Mouse (Mus musculus) cerebellum, postnatal 14 days (tissue): ENCODE results near the gene Vmn2r78.
"Not testable (repeated sequence)": the region's sequence is repeated elsewhere in the genome, so short reads cannot be mapped to it uniquely, and the experiment has no call there.

Experiments
- DNase-seq, 2 experiments: peaks; one replicate each; pipeline ENCODE4 v3.0.0; 2021; ENCODE audit warnings: mixed read lengths in 2 of 2

Gene Vmn2r78

DNA sequence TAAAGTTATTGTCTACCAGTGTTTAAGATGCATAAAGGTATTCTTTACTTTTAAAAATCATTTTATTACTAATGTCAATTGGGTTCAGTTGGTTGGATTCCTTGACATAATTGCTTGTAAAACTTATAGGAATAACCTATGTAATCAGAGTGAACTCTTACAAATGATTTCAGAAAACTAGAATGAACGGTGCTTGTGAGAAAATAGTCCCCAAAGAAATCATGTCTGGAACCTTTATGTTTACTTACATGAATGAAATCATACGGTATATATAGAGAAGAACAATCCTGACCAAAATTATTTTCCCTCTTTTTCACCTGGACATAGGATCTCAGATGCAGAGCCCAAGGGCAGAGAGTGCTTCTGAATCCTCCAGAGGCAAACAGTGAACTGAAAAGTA, at the start of gene Vmn2r78:
Gene Vmn2r78, plus strand, starts transcription at position 301 of the 400 bp plus-strand sequence.
- DNase-seq, result not testable (repeated sequence)

DNA sequence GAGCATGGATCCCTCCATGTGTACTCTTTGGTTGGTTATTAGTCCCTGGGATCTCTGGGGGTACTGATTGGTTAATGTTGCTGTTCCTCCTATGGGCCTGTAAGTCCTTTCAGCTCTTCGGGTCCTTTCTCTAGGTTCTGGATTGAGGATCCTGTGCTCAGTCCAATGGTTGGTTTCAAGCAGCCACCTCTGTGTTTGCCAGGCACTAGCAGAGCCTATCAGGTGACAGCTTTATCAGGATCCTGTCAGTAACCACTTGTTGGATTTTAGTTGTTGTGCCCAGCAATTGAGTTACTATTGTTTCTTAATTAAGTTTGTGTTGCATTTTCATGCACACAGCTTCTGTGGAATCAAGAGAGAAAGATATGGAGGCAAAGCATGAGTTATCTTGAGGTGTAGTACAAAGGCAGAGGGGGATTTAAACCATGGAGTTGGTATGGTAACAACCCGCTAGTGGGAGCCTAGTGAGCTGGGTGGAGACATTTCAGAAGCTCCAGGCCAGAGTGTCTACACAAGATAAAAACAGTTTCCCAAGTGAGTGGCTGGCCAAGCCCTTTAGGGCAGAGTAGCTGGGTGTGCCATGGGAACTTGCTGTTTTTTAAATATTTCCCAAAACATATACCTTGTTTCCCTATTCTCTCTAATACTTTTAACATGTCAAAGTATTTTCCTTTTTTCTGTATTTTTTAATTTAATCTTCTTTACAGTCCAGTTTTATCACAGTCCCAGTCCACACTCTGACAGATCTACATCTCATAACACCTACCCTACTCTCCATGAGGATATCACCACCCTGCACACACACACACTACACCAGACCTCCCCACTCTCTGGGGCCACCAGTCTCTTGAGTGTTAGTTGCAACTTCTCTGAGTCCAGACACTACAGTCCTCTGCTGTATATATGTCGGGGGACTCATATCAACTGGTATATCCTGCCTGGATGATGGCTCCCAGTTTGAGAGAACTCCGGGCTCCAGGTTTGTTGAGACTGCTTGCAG, 25.1 kb upstream of the Vmn2r78 start:
- DNase-seq, result no peak

DNA sequence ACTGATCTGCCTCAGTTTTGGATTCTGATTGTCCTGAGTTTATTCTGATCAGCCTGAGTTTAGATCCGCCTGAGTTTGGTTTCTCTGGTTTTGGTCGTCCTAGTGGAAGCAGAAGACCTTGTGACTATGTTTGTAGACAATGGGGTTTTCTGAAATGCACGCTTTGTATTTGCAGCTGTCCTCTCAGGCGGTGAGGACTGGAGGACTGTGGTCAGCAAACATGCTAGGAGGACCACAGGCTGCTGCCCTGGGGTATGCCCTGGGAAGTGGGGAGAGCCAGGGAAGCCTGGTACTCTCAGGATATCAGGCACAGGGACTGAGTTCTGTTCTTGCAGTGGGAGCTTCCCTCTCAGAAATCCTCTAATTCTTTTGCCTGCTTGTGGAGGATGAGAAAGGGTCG, 22.4 kb downstream of the Vmn2r78 start:
- no peak for DNase-seq

DNA sequence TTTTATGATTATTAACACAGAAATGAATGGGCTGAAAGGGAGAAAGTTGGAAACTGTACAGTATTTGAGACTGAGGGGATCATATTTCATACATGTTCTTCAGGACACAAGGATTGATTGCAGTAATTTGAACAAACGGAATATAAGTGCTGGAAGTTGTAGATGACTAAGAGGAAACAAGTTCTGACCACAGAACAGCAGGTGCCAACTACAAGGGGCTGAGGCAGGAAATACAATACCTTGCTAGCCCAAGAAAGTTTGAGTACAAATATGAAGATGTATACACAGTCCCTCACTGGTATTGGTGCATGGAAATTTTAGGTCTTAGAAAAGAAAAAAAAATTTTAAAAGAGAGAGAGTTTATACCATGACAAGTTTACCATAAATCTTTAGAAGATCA, 79.8 kb downstream of the Vmn2r78 start:
- no peak for DNase-seq

DNA sequence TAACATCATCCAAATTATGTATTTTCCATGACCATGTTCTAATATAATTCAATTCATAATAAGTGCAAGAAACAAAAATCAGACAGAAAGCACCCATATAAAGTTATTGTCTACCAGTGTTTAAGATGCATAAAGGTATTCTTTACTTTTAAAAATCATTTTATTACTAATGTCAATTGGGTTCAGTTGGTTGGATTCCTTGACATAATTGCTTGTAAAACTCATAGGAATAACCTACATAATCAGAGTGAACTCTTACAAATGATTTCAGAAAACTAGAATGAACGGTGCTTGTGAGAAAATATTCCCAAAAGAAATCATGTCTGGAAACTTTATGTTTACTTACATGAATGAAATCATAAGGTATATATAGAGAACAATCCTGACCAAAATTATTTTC, 80.9 kb downstream of the Vmn2r78 start, which contains the start of gene Vmn2r79:
Gene Vmn2r79, plus strand, starts transcription at position 301 of the 400 bp plus-strand sequence.
- not testable (repeated sequence) for DNase-seq
